Mouse (Mus musculus): ENCODE data around the gene Pcna.

Pcna gene

GRCm38 (mm10) chr2:132233985-132234765 is 18.9 kb downstream of the Pcna start:
- DNase-seq (ENCODE audit: low spot score in 2 of 2) = no peak

- DNase-seq (ENCODE audit: low spot score in 2 of 2) = no peak
These were observed 20.6 kb downstream of the Pcna start for GRCm38 (mm10) chr2:132232413-132232945.

- DNase-seq (ENCODE audit: low spot score in 2 of 2) = peak in 1 of 2 experiments; percentile 20
These were observed 28.8 kb downstream of the Pcna start for GRCm38 (mm10) chr2:132224359-132224758.

- DNase-seq (ENCODE audit: low spot score in 2 of 2) = peak; percentile 54 to 58
These were observed 31.5 kb downstream of the Pcna start for GRCm38 (mm10) chr2:132221611-132222073.

- DNase-seq (ENCODE audit: low spot score in 2 of 2) = no peak
These were observed 41.0 kb downstream of the Pcna start for GRCm38 (mm10) chr2:132211995-132212656.

GRCm38 (mm10) chr2:132210806-132211312 is 42.3 kb downstream of the Pcna start:
- DNase-seq (ENCODE audit: low spot score in 2 of 2) = no peak

GRCm38 (mm10) chr2:132208246-132208881 is 44.8 kb downstream of the Pcna start:
- no peak for DNase-seq (ENCODE audit: low spot score in 2 of 2)

GRCm38 (mm10) chr2:132206316-132206881 is 46.7 kb downstream of the Pcna start:
- DNase-seq (ENCODE audit: low spot score in 2 of 2) = no peak

GRCm38 (mm10) chr2:132205549-132205948 is 47.6 kb downstream of the Pcna start:
- DNase-seq (ENCODE audit: low spot score in 2 of 2) = no peak

- no peak for DNase-seq (ENCODE audit: low spot score in 2 of 2)
These were observed 49.3 kb downstream of the Pcna start for GRCm38 (mm10) chr2:132203773-132204172.

GRCm38 (mm10) chr2:132203186-132203585 is 49.9 kb downstream of the Pcna start:
- DNase-seq (ENCODE audit: low spot score in 2 of 2) = no peak
